Mouse (Mus musculus): Measurements from ENCODE around the gene Ric1. TPM values are rescaled to one million over a fixed set of nuclear protein-coding genes. Genes with fewer than 3 reads are reported as not detected.
A peak's percentile ranks its signal among the peaks of the same experiment; 100 is the strongest.

Gene Ric1
- polyA plus RNA-seq, 1 experiment: 49.7 TPM

GRCm38 (mm10) chr19:29500333-29500732 is 21.7 kb upstream of the Ric1 start:
- no peak overlapping the region for H3K4me3 ChIP-seq (ENCODE audit: low read depth, low read length)
- TF ChIP-seq CTCF (IDR thresholded peaks at IDR 0.05; ENCODE audit: low read depth, low read length) (no peak), EP300 (IDR thresholded peaks at IDR 0.05; ENCODE audit: insufficient read depth, low read depth, low read length) (no peak)
- H3K9ac ChIP-seq (ENCODE audit: low read depth, poor library complexity, severe bottlenecking): no peak overlapping the region
- no peak overlapping the region for H3K27ac ChIP-seq (ENCODE audit: insufficient read depth, low read length)
- no peaks in the 10 kb centered on the region for H3K4me1 ChIP-seq (ENCODE audit: control insufficient read depth, insufficient read depth, low read length)
- H3K36me3 ChIP-seq (ENCODE audit: control insufficient read depth, insufficient read depth, low read length, poor library complexity, severe bottlenecking): no peaks in the 10 kb centered on the region
- H3K9me3 ChIP-seq (replicated peaks; ENCODE audit: control insufficient read depth, insufficient read depth, low read length, poor library complexity, severe bottlenecking): no peaks in the 10 kb centered on the region
- no peaks in the 10 kb centered on the region; the same call in 1 of the 2 replicates for H3K27me3 ChIP-seq (ENCODE audit: control insufficient read depth, insufficient read depth, low read length, poor library complexity, severe bottlenecking)

- H3K9ac ChIP-seq (ENCODE audit: low read depth, poor library complexity, severe bottlenecking): no peak overlapping the region
These were observed 21.0 kb upstream of the Ric1 start for GRCm38 (mm10) chr19:29501106-29501505.

GRCm38 (mm10) chr19:29501507-29501906 is 20.6 kb upstream of the Ric1 start:
- H3K4me3 ChIP-seq (ENCODE audit: low read depth, low read length): peak overlapping the region; percentile 45; the same call in 1 of the 2 replicates

More at GRCm38 (mm10) chr19:29501106-29501505, 21.0 kb upstream of the Ric1 start:
- Histone ChIP-seq H3K4me1 (ENCODE audit: control insufficient read depth, insufficient read depth, low read length) (no peaks in the 10 kb centered on the region), H3K36me3 (ENCODE audit: control insufficient read depth, insufficient read depth, low read length, poor library complexity, severe bottlenecking) (no peaks in the 10 kb centered on the region), H3K27ac (ENCODE audit: insufficient read depth, low read length) (no peak overlapping the region), H3K27me3 (ENCODE audit: control insufficient read depth, insufficient read depth, low read length, poor library complexity, severe bottlenecking) (no peaks in the 10 kb centered on the region; the same call in 1 of the 2 replicates), H3K4me3 (ENCODE audit: low read depth, low read length) (peak overlapping the region; percentile 45), H3K9me3 (replicated peaks; ENCODE audit: control insufficient read depth, insufficient read depth, low read length, poor library complexity, severe bottlenecking) (no peaks in the 10 kb centered on the region)
- TF ChIP-seq CTCF (IDR thresholded peaks at IDR 0.05; ENCODE audit: low read depth, low read length) (peak; percentile 67), POLR2A (IDR thresholded peaks at IDR 0.05; ENCODE audit: insufficient read depth, low read length) (no peak), EP300 (IDR thresholded peaks at IDR 0.05; ENCODE audit: insufficient read depth, low read depth, low read length) (no peak)

GRCm38 (mm10) chr19:29504131-29504530 is 18.0 kb upstream of the Ric1 start:
- Histone ChIP-seq H3K9me3 (replicated peaks; ENCODE audit: control insufficient read depth, insufficient read depth, low read length, poor library complexity, severe bottlenecking) (no peaks in the 10 kb centered on the region), H3K27me3 (ENCODE audit: control insufficient read depth, insufficient read depth, low read length, poor library complexity, severe bottlenecking) (no peaks in the 10 kb centered on the region; the same call in 1 of the 2 replicates), H3K36me3 (ENCODE audit: control insufficient read depth, insufficient read depth, low read length, poor library complexity, severe bottlenecking) (no peaks in the 10 kb centered on the region), H3K27ac (ENCODE audit: insufficient read depth, low read length) (no peak overlapping the region), H3K4me3 (ENCODE audit: low read depth, low read length) (no peak overlapping the region), H3K4me1 (ENCODE audit: control insufficient read depth, insufficient read depth, low read length) (no peaks in the 10 kb centered on the region), H3K9ac (ENCODE audit: low read depth, poor library complexity, severe bottlenecking) (no peak overlapping the region)
- TF ChIP-seq POLR2A (IDR thresholded peaks at IDR 0.05; ENCODE audit: insufficient read depth, low read length): no peak

More at GRCm38 (mm10) chr19:29501507-29501906, 20.6 kb upstream of the Ric1 start:
- Histone ChIP-seq H3K4me1 (ENCODE audit: control insufficient read depth, insufficient read depth, low read length) (no peaks in the 10 kb centered on the region), H3K27ac (ENCODE audit: insufficient read depth, low read length) (no peak overlapping the region), H3K27me3 (ENCODE audit: control insufficient read depth, insufficient read depth, low read length, poor library complexity, severe bottlenecking) (no peaks in the 10 kb centered on the region; the same call in 1 of the 2 replicates), H3K9me3 (replicated peaks; ENCODE audit: control insufficient read depth, insufficient read depth, low read length, poor library complexity, severe bottlenecking) (no peaks in the 10 kb centered on the region), H3K9ac (ENCODE audit: low read depth, poor library complexity, severe bottlenecking) (no peak overlapping the region), H3K36me3 (ENCODE audit: control insufficient read depth, insufficient read depth, low read length, poor library complexity, severe bottlenecking) (no peaks in the 10 kb centered on the region)
- TF ChIP-seq POLR2A (IDR thresholded peaks at IDR 0.05; ENCODE audit: insufficient read depth, low read length) (no peak), EP300 (IDR thresholded peaks at IDR 0.05; ENCODE audit: insufficient read depth, low read depth, low read length) (no peak), CTCF (IDR thresholded peaks at IDR 0.05; ENCODE audit: low read depth, low read length) (peak; percentile 95)

GRCm38 (mm10) chr19:29505617-29506016 is 16.5 kb upstream of the Ric1 start:
- no peak overlapping the region for H3K4me3 ChIP-seq (ENCODE audit: low read depth, low read length)
- H3K27ac ChIP-seq (ENCODE audit: insufficient read depth, low read length): no peak overlapping the region
- no peaks in the 10 kb centered on the region for H3K9me3 ChIP-seq (replicated peaks; ENCODE audit: control insufficient read depth, insufficient read depth, low read length, poor library complexity, severe bottlenecking)
- no peaks in the 10 kb centered on the region for H3K4me1 ChIP-seq (ENCODE audit: control insufficient read depth, insufficient read depth, low read length)
- no peaks in the 10 kb centered on the region for H3K36me3 ChIP-seq (ENCODE audit: control insufficient read depth, insufficient read depth, low read length, poor library complexity, severe bottlenecking)
- TF ChIP-seq EP300 (IDR thresholded peaks at IDR 0.05; ENCODE audit: insufficient read depth, low read depth, low read length): no peak
- no peak for TF ChIP-seq POLR2A (IDR thresholded peaks at IDR 0.05; ENCODE audit: insufficient read depth, low read length)
- no peak for TF ChIP-seq CTCF (IDR thresholded peaks at IDR 0.05; ENCODE audit: low read depth, low read length)
- no peak overlapping the region for H3K9ac ChIP-seq (ENCODE audit: low read depth, poor library complexity, severe bottlenecking)
- H3K27me3 ChIP-seq (ENCODE audit: control insufficient read depth, insufficient read depth, low read length, poor library complexity, severe bottlenecking): no peaks in the 10 kb centered on the region

GRCm38 (mm10) chr19:29508208-29508607 is 13.9 kb upstream of the Ric1 start:
- no peak for TF ChIP-seq POLR2A (IDR thresholded peaks at IDR 0.05; ENCODE audit: insufficient read depth, low read length)
- no peak for TF ChIP-seq CTCF (IDR thresholded peaks at IDR 0.05; ENCODE audit: low read depth, low read length)
- TF ChIP-seq EP300 (IDR thresholded peaks at IDR 0.05; ENCODE audit: insufficient read depth, low read depth, low read length): no peak
- H3K4me1 ChIP-seq (ENCODE audit: control insufficient read depth, insufficient read depth, low read length): no peaks in the 10 kb centered on the region
- H3K4me3 ChIP-seq (ENCODE audit: low read depth, low read length): no peak overlapping the region
- H3K36me3 ChIP-seq (ENCODE audit: control insufficient read depth, insufficient read depth, low read length, poor library complexity, severe bottlenecking): no peaks in the 10 kb centered on the region
- H3K27ac ChIP-seq (ENCODE audit: insufficient read depth, low read length): no peak overlapping the region
- H3K27me3 ChIP-seq (ENCODE audit: control insufficient read depth, insufficient read depth, low read length, poor library complexity, severe bottlenecking): no peaks in the 10 kb centered on the region
- H3K9me3 ChIP-seq (replicated peaks; ENCODE audit: control insufficient read depth, insufficient read depth, low read length, poor library complexity, severe bottlenecking): no peaks in the 10 kb centered on the region
- H3K9ac ChIP-seq (ENCODE audit: low read depth, poor library complexity, severe bottlenecking): no peak overlapping the region

Measured in ES-Bruce4 (cell line).